Mouse (Mus musculus) layer of hippocampus, postnatal 14 days (tissue): ENCODE data around the gene Eif4g3. TPM values are rescaled to one million over a fixed set of nuclear protein-coding genes. Genes with fewer than 3 reads are reported as not detected.
"Not testable (repeated sequence)": the region's sequence is repeated elsewhere in the genome, so short reads cannot be mapped to it uniquely, and the experiment has no call there.

Experiments used
- DNase-seq, 2 experiments: peaks; one replicate each; pipeline ENCODE4 v3.0.0; 2021 to 2022; ENCODE audit warnings: low spot score in 2 of 2, mixed read lengths in 1 of 2
- long read RNA-seq, 2 experiments: library from polyadenylated mRNA; stranded (forward); transcript quantifications; one replicate each; pipeline ENCODE4 v2.0.0; 2021
- total RNA-seq, 2 experiments: library from RNA; stranded (reverse); gene quantifications; 2 replicates each; pipeline ENCODE4 v1.2.3; 2021

The Eif4g3 gene
- 100 to 1,000 TPM; 162 to 164 TPM for total RNA-seq
- long read RNA-seq, experiment 1, full-length matches to known transcripts: 2 of 51 reads
- long read RNA-seq, experiment 1, partial matches to known transcripts: 39 of 51 reads
- long read RNA-seq, experiment 1, other reads (novel, unspliced or antisense): 10 of 51 reads
- long read RNA-seq, experiment 2, full-length matches to known transcripts: 1 of 53 reads
- long read RNA-seq, experiment 2, partial matches to known transcripts: 40 of 53 reads
- long read RNA-seq, experiment 2, other reads (novel, unspliced or antisense): 12 of 53 reads

DNA sequence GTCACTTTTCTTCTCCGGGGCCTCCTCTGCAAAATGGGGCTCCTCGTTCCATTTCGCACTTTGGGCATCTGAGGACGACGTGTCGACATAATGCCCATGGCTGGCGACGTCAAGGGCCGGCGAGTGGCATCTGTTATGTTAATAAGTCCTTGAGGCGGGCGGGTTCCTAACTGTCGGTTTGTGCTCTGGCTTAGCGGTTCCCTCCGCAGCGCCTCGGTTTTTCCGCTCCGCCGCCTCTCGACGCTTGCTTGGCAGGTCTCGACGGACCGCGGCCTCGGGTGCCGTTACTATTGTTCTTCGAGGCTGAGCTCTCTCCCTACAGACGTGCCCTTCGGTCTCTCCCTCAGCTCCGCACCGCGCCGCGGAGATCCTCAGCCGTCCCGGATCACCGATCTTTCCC lies at the start of gene Eif4g3:
Gene Eif4g3, plus strand, starts transcription at position 133 of the 400 bp plus-strand sequence.
- DNase-seq: no peak

DNA sequence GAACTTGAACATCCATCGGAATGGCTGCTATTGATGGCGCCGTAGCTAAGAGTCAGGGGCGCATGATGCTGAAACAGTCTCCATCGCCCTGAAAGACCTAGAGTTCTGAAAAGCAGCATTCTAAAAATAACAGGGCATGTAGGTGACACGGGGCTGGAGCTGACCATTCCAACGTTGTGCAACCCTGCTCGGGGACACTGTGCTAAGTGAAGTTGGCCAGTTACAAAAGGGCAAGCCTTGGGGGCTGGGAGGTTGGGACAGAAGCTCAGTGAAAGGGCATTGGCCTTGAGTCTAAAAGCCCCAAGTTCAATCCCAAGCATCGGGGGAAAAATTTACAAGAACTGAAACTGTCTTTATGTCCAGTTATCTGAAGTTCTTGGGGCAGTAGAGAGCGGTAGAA lies 49.3 kb upstream of the Eif4g3 start:
- DNase-seq: no peak

DNA sequence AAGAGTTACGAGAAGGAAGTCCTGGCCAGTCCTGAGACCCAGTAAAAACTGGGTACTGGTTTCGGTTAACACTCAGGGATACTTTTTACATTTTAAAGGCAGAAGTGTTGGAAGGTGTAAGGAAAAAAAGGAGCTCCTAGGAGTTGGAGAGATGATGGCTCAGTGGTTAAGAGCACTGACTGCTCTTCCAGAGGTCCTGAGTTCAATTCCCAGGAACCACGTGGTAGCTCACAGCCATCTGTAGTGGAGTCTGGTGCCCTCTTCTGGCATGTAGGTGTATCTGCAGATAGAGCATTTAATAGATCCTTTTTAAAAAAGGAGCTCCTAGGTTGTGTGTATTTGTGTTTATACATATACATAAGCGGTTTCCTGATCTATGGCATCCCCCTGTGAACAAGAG lies 47.4 kb upstream of the Eif4g3 start:
- DNase-seq: no peak

DNA sequence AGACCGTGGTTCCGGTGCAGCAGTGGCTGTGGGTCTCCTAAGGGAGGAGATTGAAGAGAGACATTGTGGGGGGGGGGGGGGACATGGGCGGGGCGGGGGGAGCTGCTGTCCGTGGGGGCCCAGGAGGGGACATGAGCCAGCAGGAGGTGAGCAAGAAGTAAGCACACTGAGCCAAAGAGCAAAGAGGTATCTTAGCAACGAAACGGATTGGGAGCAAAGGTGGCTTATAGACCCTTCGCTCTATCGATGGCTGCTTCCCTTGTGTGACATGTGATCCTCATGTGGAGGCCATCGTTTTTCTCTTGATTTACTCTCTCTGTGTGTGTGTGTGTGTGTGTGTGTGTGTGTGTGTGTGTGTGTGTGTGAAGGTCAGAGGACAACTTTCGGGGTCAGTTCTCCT lies 46.4 kb upstream of the Eif4g3 start:
- DNase-seq: no peak

DNA sequence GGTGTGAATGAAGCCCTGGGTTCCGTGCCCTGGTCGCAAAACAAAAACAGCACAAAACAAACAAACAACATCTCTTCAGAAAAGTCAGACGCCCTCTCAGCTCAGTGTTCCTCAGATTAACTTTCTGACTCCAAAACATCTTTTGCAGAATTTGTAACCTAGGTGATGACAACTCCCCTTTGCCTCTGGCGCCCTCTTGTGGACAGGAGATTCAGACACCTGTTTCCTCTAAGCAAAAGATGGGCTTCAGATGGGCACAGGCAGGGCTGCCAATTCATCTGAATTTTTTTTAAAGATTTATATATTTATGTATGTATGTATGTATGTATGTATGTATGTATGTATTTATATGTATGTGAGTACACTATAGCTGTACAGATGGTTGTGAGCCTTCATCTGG lies 40.0 kb upstream of the Eif4g3 start:
- peak; percentile 66 to 69 for DNase-seq

DNA sequence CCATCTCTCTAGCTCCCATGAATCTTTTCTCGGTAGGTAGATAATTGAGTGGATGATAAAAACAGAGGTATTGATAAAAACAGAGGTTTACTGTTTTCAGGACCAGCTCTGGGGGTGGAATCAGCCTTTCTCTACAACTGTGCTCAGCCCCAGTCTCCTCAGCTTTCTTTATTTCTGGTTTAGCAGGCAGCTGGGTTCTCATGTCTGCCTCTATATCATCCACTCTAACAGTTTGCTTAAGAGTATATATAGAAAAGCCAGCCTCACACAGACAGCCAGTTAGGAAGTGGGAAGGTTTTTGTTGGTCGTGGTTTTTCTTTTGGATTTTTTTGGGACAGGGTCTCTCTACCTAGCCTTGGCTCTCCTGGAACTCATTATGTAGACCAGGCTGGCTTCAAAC lies 38.6 kb upstream of the Eif4g3 start:
- DNase-seq: no peak

DNA sequence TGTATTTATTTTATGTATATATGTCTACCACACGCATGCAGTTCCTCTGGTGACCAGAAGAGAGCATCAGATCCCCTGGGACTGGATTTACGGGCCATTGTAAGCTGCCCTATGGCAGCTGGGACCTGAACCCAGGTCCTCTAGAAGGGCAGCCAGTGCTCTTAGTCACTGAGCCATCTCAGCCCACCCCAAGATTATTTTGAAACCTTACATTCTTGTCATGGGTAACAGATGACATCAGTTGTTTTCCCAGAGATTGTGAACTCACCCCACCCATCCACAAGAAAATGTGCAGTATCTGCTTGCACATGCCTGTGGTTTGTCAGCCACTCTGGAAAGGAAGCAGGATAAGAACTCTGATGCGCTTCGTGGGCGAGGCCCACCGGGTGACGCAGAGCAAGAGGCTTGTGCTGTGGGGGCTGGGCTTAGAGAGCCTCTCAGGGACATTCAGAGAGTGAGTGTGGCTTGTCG lies 37.9 kb upstream of the Eif4g3 start:
- DNase-seq: no peak

DNA sequence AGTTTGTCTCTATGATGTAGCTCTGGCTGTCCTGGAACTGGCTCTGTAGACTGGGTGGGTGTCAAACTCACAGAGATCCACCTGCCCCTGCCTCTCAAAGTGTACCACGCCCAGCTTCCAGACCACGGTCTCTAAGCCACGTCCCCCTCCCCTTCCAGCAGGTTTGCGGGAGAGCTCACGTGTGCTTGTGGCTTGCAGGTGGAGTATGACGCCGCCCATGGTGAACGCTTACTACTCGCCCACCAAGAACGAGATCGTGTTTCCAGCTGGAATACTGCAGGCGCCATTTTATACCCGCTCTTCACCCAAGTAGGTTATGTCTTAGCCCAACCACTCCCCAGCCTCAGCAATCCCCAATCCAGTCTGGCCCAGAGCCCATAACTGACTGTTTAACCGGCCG lies 36.6 kb upstream of the Eif4g3 start:
- no peak for DNase-seq

DNA sequence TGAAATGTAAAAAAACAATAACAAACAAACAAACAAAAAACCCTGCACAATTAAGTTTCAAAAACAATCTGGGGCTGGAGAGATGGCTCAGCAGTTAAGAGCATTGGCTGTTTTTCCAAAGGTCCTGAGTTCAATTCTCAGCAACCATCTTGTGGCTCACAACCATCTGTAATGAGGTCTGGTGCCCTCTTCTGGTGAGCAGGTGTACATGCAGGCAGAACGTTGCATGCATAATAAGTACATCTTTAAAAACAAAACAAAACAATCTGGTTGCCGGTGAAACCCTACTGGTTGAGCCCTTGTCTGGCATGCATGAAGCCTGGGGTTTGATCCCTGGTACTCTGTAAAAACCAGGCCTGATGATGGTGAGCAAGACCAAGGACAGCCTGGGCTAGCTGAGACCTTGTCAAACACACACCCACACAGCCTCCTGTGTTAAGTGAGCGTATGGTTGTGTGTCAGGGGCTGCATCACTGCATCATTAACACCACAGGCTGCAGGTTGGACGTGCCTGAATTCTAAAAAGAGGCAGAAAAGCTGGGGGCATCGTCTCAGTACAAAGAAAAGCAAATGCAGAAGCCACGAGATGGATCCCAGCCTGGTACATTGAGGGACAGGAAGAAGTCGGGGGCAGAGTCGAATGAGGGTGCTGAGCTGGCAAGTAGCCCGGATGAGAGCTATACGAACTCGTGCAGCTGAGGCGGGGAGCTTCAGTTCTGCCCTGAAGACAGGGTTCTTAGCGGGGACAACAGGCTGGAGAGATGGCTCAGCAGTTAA lies 32.7 kb upstream of the Eif4g3 start:
- no peak for DNase-seq

DNA sequence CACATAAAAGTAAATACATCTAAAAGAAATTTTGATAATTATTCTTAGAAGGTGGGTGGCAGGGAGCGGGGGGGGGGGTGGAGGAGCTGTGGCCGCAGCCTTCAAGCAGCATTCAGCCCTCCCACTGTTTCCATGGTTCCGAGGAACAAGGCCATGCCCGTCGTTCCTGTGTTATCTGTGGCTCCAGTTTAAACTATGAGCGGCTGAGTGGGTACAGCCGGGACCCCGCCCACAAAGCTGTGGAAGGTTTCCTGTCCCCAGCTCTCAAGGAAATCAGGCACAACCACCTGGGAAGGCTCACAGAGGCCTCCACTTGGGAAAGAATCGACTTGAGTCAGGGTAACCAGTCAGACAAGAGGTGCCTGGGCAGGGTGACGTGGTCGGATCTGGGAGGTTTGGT lies 32.1 kb upstream of the Eif4g3 start:
- no peak for DNase-seq

DNA sequence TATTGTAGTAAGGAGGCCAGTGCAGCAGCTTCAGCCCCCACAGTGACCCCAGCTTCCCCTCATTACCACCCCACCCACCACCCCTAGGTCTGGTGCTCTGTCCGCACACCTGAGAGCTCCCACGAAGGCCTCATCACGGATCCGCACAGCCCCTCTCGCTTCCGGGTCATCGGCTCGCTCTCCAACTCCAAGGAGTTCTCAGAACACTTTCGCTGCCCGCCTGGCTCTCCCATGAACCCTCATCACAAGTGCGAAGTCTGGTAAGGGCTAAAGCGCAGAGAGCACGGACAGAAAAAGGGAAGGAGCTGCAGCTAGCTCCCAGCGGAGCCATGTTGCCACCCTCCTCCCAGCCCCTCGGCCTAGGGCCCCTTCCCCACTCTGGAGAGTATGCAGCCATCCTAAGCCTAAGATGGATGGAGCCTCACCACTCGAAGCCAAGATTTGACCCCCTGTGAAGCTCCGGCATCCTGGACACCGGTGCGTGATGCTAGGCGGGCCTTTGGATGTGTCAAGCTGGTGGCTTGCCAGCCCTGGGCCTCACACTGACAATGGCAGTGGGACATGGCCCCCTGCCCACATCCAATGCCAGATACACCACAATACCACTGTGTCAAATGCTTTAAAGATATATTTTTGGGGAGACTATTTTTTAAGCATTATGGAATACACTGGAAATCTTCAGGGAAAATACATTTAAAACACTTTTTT lies 30.0 kb upstream of the Eif4g3 start:
- no peak for DNase-seq

DNA sequence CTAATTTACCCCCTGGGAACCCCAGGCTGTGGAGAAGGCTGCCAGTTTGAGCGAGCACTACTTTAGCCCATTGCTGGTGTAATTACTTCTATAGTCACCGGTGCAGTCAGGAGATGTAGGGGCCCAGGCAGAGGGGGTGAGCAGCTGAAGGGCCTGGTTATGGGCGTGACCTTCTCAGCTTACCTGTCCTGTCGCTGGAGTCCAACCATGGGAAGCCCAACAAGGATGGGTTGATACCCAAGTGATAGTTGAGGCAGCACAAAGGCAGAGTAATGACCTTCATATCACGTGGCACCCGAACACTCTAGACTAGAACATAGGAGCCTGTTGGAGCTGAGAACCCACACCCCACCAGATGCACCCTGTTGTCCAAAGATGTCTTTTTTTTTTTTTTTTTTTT lies 29.4 kb upstream of the Eif4g3 start:
- no peak for DNase-seq

DNA sequence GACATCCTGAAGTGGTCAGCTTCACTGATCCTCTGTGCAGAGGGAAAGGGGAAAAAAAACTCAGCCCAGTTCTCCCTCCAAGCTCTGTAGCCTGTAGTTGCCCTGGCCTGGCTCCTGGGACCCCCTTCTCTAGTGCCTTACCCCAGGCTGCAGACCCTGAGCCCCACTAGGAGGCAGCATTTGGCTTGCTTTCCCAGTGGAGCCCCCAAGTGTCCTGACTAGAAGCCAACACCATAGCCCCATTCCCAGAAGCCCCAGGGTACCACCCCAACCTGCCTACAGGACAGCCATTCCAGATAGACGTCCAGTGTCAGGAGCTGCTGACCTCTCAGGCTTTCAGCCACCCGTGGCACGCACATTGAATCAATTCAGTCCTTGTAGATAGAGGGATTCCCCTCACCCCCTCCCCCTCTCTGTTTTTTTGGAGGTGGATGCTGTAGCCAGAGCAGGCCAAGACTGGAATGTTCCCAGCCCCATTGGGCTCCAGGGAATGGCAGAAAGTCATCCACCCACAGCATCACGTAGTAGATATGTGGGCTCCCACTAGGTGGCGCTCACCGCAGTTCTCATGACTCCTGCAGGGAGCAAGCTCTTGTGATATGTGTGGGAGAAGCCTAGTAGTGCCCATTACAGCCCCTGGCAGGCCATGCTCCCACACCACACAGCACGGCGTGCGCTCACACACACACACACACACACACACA lies 28.8 kb upstream of the Eif4g3 start:
- DNase-seq: peak; percentile 80 to 83

DNA sequence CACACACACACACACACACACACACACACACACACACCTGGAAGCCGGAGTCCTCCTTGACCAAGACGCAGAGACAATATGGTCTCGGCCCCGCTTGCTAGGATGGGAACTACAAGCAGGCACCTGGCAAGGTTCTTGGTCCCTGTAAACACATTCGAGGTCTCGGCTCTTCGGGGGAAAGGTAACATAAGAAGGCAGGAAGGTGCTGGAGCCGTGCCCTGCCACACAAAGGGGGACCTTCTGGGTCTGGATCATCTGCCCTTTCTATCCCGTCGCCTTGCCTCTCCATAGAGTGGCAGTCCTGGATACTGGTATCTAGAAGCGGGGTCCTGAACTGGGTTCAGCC lies 28.3 kb upstream of the Eif4g3 start:
- DNase-seq: no peak

DNA sequence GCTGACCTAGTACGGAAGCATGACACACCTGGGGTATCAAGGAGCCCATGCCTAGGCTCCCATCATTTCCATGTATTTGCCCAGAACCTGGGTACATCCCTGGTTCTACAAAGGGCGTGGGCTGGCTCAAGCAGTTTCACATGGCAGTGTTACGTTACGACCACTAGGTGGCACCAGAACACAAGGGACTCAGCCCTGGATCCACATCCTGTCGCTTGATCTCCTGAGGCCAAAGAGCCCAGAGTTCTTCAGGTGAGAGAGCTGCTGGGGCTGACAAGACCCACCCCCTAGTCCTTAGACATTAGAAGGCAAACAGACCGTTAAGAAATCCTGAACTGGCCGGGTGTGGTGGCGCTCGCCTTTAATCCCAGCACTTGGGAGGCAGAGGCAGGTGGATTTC lies 24.6 kb upstream of the Eif4g3 start:
- DNase-seq: peak; percentile 63 to 78

DNA sequence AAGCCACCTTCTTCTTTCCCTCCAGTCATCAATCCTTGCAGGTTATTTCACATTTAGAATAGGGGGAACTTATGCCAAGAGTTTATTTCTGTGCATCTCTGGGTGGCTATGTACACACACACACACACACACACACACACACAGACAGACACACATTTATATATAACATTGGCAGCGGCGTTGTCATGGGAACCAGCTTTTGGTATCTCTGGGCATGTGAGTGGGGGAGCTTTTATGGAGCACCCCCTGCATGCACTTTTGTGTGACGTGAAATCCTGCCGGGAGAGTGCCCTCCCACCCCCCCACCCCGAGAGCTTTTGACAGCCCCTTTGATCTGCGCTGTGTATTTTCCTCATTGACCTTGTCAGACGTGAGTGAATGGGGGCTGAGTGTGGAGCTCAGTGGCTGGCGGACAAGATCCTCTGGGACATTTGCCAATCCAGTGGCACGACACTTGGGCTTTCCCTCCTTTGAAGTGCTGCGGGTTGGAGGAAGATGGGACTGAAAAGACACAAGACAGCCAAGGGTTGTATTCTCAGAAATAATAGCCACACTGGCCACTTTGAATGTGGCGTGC lies 22.1 kb upstream of the Eif4g3 start:
- not testable (repeated sequence) for DNase-seq

DNA sequence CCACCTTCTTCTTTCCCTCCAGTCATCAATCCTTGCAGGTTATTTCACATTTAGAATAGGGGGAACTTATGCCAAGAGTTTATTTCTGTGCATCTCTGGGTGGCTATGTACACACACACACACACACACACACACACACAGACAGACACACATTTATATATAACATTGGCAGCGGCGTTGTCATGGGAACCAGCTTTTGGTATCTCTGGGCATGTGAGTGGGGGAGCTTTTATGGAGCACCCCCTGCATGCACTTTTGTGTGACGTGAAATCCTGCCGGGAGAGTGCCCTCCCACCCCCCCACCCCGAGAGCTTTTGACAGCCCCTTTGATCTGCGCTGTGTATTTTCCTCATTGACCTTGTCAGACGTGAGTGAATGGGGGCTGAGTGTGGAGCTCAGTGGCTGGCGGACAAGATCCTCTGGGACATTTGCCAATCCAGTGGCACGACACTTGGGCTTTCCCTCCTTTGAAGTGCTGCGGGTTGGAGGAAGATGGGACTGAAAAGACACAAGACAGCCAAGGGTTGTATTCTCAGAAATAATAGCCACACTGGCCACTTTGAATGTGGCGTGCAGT lies 17.9 kb upstream of the Eif4g3 start:
- DNase-seq: not testable (repeated sequence)

DNA sequence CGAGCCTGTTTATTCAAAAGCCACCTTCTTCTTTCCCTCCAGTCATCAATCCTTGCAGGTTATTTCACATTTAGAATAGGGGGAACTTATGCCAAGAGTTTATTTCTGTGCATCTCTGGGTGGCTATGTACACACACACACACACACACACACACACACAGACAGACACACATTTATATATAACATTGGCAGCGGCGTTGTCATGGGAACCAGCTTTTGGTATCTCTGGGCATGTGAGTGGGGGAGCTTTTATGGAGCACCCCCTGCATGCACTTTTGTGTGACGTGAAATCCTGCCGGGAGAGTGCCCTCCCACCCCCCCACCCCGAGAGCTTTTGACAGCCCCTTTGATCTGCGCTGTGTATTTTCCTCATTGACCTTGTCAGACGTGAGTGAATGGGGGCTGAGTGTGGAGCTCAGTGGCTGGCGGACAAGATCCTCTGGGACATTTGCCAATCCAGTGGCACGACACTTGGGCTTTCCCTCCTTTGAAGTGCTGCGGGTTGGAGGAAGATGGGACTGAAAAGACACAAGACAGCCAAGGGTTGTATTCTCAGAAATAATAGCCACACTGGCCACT lies 13.7 kb upstream of the Eif4g3 start:
- DNase-seq: not testable (repeated sequence)

DNA sequence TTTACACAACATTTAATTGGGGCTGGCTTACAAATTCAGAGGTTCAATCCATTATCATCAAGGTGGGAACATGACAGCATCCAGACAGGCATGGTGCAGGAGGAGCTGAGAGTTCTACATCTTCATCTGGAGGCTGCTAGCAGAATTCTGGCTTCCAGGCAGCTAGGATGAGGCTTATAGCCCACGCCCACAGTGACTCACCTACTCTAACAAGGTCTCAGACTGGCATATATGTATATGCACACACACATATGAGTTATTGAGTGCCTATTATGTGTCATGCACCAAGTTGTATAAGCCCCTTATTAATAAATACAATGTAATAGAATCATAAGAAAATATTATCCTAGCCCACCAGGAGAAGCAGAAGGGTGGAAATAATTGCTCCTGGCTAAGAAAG lies 10.0 kb upstream of the Eif4g3 start:
- no peak for DNase-seq

DNA sequence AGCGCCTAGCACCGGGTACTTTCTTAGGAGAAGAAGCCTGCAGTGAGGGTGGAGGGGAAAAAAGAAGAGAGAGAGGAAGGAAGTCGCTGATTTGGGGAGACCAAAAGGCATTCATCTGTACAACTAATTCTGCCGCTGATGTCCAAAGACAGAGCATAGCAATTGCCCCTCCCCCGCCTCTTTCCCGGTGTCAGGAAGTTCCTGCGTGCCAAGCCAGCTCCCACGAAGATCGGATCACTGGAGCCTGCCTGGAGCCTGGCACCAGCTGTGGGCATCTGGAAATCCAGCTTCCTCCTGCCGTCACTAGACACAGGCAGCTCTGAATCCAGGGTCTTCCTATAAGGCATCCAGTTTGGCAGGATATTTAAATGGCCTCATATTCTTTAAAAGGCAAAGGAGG lies 8.6 kb upstream of the Eif4g3 start:
- DNase-seq: no peak
